Mouse (Mus musculus) left cerebral cortex, adult 11 months (tissue): ENCODE data around the gene Tmem119.

Experiments
- DNase-seq: peaks from one replicate; pipeline ENCODE4 v3.0.0; 2022; ENCODE audit warnings: low spot score

The Tmem119 gene

DNA sequence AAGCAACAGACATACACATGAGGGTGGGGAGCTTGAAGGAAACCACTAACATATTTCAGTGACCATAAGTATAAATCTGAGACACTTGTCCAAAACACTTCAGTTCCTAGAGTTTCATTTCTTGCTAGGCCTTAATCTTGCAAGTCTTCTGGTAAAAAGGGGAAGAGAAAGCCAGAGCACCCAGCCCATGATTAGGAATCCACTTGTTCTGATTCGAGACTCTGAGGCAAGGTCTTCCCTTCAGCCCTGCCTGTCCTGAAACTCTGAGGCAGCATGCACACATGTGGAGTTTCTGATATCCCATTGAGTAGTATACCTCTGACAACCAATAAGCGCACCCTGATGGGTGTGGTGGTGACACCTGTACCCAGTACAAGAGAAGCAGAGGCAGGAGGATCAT is 38.7 kb downstream of the Tmem119 start:
- no peak for DNase-seq

DNA sequence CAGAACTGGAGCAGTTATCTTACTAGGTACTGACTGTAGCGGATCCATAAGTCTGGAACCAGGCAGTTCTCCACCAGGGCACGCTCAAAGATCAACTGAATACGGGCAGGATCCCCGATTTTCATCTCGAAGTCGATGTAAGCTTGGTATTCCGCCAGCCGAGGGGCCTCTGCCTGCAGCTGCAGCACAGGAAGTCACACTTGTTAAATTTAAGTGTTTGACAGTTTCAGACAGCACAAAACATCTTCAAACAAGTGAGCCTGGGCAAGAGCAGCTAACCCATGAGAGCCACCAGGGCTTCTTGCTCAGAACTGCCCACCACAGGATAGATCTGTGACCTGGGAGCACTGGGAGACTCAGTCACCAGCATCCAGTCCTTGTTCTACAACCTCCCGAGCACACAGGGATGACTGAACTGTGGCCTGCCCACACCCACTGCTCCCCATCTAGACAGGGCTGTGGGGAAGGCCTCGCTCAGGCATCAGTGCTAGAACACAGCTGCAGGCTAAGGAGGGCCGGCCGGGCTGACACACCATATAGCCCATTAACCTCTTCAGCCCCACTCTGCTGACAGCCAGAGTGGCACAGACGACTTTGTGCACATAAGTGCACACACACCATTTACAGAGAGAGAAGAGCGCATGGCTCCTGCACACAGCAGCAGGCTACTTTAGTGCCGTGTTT is 44.8 kb downstream of the Tmem119 start:
- no peak for DNase-seq

DNA sequence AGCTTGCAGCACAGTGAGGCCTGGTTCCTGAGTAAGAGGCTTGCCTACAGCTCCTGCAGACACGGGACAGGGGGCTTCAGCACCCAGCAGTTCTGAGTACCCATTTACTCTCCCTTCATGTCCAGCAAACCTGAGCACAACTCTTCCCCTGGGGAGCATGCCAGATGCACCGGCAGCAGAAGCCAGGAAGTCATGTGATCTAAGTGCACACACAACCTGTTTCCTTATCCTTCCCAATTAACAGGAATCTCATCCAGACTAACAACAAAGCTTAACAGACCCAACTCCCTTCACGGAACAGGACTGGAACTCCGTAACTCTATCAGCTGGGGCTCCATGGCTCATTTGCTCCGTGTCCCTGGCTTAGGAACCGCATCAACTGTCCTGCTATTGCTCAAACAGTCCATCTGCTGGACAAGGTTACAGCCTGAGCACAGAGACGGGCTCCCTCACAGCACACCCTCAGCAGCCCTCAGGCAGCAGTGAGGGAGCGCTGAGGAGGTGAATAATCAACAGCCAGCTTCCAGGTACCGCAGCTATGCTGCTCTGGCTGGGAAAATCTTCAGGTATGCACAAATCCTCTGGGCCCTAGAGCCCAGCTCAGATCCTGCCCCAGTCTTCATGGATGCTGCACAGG is 48.7 kb downstream of the Tmem119 start:
- no peak for DNase-seq

DNA sequence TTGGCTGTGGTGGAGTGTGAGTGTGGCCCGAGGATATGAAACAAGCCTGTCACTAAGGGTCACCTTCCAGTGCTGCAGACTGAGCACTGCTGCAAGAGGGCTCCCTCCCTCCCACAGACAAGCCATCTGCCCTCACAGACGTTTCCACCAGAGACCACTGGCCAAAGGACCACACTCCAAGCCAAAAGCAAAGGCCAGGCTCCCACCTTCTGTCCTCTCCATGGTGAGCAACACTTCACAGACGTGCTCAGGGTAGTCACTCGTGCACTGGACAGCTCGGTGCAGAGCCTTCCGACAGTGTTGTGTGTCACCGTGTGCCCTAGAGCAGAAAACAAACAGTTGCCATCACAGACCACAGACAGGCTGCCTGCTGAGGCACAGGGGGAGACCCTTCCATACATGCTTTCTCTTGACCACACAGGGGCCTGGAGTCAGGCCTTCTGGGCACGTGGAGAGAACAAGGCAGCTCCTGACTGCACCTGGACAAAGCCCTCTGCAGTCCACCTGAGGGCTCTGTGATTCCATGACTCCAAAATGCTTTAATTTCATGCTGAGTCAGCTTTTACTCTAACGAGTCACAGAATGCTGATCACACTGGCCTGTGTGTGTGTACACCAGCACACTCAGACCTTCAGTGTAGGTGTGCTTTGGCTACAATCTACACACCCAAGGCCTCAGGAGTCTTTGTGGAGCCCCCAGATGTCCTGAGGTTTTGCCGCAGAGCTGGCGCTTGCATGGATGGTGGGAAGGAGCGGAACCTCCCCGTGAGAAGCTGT is 51.6 kb downstream of the Tmem119 start:
- no peak for DNase-seq

DNA sequence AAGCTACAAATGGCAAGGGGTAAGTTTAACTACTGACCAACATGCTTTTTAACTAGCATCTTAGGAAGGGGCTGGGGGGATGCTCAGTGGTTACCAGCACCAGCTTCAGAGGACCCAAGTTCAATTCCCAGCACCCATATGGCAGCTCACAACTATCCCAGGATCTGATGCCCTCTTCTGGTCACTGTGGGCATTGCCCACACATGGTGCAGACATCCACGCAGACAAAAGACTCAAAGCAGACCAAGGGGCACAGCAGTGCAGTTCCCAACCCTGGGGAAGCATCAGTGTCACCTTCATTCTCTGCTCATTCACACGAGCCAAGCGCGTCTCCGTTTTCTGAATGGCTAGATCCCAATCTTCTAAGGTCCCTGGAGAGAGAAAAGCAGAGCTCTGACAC is 52.7 kb downstream of the Tmem119 start:
- no peak for DNase-seq
